Mouse (Mus musculus) thymus, postnatal 4 days (tissue): ENCODE data around the gene Fam213a.

ENCODE experiments used
- DNase-seq: peaks from one replicate; pipeline ENCODE4 v3.0.0; 2021

Fam213a gene

DNA sequence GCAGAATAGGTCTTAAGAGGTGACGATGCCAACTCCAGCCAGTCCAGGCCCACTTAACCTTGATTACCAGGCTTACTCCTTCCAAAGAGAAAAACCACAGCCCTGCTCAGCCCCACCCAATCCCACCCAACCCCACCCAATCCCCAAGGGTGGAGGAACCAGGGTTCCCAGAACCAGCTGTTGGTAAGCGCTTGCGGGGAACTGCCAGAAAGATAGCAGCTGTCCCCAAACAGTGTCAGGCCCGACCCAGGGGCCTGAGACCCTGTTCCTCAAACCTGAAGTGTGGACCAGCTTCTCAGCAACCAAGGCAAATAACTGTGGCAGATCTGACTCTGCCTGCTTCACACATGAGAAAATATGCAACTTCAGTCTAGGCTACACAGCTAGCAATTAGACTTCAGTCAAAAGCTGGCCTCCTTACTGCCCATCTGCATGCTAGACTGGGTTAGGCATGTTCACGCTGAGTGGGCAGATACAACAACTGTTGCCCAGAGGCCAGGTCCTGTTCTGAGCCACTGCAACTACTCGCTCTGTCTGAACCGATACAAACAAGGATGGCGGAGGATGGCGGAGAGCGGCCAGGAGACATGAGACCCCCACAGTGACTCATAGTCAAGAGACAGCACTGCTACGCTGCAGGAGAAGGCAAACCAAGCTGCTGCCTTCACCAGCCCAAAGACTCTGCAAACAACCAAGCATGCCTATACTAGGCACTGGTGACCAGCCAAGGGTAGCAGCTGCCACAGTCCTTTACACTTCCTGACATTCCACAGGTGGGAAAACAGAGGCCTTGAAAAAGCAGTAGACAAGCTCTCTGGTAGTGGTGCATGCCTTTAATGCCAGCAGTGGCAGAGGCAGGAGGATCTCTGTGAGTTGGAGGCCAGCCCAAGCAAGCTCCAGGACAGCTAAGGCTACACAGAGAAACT is 51.0 kb downstream of the Fam213a start:
- no peak for DNase-seq

DNA sequence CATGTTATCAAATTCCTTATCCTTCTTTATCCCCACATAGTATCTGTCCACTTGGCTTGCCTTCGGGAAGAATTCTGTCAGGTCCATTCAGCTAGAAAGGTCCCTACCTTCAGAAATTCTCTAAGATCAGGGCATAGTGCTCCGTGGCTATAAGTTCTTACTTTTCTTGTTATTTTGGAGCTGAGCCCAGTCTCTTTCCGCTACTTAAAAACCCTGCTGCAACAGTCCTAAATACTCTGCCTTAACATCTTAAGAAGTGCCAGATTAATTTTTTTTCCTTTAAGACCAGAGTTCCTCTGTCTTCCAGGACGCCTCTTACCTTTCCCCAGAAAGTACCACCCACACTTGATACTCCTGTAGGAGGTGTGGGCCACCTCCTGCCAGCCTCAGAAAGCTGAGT is 53.4 kb downstream of the Fam213a start:
- DNase-seq = no peak

DNA sequence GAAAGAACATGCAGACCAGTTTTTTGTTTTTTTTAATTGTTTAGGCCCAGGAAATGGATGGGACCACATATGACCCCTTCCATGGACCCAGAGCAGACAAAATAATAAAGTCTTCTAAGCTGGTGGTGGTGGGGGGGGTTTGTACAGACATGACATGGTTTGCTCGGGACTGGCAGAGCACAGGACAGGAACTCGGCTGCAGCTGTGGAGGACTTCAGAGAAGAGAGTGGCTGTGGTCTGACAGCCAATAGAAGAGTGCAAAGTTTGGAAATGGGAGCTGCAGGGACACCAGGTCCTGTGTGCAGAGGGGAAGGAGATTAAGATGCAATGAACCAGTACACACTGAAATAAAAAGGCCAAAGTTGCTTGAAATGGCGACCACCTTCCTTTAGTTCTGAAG is 54.0 kb downstream of the Fam213a start:
- peak; percentile 22 for DNase-seq

DNA sequence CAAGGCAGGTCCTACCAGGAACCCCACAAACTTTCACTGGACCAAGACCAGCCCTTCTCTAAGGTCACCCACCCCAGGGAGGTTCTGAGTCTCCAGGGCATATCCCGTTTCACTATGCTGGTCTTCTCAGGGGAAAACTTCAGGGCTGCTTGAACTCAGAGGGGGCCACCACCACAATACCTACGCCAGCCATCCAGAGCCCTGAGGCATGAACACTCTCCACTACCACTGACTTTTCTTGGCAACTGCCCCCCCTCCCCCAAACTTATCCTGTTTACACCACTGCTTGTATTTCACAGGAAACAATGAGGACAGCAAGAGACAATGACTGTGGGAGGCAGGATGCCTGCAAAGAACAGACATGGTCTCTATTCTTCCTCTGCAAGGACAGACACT is 54.6 kb downstream of the Fam213a start:
- peak; percentile 55 for DNase-seq

DNA sequence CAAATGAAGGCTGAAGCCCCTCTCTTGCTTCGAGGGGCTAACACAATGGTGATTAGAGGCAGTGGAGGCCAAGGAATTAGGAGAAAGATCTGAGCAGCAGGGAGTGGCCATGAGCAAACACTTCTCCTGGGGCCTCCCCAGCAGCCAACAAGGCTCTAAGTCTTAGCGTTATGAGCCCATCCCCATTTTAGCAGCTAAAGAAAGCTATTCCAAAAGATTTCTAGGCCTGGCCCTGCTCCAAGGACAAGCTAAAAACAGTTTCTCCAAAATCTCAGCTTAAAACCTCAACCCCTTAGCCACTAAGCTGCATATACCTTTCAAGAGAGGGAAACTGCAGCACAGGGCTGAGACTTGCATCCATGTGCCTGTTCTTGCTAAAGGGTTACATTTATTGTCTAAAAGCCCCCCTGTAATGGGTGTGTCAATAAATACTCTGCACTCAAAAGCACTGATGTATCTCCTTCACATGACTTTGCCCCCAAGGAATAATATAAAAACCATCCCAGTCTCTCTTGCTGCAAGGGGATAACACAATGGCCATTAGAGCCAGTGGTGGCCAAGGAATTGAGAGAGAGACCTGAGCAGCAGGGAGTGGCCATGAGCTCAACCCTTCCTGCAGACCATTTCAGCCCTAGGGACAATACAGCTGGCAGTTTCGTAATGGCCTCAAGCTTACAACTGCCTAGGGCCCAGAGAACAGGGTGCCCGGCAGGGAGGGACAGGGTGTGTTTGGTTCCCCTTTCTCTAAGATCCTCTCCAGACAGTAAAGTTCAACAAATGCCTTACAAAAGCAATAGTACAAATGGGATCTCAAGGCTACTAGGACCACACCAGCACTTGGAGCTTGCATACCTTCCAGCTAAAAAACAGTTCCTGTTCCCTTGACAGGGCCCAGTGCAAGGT is 55.3 kb downstream of the Fam213a start:
- DNase-seq = peak; percentile 16

DNA sequence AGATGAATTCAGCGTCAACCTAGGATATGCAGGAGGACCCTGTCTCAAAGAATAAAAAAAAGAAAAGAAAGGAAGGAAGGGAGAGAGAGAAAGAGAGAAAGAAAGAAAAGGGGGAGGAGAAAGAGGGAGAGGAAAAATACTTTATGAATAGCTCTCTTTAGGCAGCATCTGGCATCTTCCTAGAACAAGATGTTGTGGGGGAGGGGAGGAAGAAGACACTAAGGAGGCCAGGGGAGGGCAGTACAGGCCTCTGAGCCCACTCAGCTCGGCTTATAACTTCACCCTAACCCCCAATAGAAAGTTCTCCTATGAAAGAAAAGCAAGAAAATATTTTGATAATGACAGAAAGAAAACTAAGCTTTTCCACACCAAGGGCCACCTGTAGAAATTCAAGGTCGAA is 56.0 kb downstream of the Fam213a start:
- peak; percentile 12 for DNase-seq

DNA sequence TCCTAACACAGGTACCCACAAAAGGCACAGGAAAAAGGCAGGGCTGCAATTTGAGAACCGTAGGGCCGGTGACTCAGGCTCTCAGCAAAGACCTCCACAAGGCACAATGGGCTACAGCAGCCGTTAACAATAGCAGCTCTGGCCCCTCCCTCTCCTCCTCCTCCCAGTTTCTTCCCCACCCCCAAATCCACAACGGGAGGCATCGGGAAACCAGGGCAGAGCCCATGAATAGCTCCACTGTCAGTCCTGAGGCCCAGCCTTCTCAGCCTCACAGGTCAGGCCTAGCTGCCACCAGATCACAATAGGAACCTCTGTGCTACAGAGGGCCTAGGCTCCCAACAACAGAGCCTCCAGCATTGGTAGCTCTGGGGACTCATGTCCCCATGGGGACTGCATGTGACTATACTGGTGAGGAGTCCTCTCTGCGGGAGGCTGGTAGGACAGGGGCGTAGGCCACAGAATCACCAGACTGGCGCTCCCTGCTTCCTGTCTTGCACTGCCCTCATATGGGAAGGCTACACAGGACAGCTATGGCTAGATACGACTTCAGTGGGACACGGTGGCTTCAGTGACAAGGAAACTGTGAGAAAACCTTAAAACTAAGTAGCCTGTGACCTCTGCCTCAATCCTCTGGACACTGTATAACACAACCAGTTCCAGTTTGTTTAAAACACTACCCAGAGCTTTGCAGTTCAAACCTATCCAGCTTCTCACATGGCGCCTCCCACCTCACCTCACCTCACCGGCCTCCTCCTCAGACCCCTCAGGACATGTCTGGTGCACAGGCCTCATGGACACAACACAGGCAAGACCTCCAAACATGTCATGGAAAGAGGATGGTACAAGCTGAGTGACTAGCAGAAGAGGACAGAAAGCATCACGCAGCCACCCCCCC is 57.1 kb downstream of the Fam213a start:
- peak; percentile 47 for DNase-seq

DNA sequence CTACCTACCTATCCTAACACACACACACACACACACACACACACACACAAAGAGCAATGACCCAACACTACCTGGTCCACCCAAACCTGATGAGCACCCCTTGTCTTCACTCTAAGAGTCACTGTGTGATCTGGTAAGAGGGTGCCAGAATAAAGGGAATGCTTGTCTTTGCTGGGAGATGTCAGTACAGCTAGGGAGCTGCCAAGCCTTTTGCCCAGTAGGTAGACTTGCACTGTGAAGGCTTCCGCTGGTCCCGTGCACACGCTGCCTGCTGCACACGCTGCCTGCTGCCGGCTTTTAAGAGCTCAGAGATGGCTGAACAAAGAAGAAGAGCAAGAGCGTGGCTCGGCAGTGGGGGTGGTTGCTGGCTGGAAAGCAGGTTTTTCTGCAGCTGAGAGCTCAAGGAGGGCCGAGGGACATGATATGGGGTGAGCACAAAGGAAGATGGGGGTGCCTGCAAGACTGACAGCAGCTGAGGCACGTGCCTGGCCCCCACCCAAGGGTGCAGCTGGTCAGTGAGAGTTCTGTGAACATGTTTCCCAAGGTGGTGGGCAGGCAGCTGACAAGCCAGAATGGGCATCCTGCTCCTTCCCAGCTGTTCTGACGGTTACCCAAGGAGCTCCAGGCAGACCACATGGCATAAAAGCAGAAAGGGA is 57.9 kb downstream of the Fam213a start:
- DNase-seq = peak; percentile 74

DNA sequence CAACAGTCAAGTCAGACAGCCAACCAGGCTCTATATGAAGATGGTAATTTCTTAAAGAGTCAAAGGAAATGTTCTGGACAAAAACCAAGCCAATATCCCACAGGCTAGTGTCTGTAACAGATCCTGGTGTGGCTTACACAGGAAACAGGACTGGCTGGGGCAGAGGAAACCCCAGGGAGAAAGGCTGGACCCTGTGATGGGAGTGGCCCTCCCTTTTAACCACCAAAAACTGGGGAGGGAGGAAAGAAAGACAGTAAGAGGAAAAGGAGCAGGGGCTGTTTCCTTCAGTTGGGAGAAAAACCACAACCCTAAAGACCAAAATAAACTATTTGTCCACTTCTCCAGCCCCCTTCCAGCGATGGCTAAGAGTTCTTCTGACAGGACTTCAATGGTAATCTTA is 58.4 kb downstream of the Fam213a start:
- DNase-seq = no peak

DNA sequence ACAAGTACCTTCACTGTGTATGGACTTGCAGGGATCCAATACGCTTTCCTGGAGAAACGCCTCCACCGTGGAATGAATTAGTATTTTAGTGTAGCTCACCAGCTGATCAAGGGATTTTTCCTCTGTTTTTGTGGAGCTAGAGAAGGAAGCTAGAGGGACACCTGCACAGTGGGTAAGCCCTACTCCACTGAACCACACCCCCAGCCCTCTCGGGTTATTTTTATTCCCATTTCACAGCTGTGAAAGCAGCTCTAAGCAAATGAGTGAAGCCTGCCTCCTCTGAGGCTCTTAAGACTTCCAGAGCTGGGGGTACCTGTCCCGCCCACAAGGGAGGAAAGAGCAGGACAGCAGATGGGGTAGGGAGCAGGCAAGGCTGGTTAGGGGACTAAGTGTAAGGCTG is 60.2 kb downstream of the Fam213a start:
- no peak for DNase-seq

DNA sequence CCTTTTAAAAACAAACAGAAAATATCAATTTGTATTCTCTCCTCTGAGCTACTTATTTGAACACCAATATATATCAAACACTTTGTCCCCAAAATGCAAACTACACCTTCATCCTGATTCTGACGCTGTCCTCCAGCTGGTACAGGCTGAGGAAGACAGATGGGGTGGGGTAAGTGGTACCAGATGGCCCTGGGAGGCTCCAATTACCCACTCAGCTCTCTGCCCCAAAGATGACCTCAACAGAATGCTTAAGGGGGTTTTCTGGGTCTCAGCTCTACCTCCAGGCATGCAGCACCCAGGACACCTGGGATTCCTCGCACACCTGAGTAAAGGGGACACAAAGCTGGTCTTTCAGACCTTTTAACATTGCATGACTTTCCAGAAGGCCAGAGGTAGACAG is 60.9 kb downstream of the Fam213a start:
- no peak for DNase-seq

DNA sequence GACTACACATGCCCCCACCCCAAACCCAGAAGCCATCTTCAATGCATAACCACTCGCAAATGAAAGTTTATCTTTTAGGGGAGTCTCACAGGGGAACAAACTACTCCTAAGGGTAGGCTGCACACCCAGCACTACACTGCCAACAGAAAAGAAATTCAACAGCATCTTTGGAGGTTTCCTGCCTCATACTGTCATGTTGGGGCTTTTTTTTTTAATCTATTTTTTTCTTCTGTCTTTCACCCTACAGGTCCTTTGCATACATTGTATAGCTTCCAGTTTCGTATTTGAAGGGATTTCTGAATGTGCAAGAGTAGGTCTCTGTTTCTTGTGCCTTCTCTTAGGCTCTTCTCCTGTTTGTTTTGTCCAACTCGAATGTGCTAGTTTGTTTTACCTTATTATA is 61.3 kb downstream of the Fam213a start:
- no peak for DNase-seq

DNA sequence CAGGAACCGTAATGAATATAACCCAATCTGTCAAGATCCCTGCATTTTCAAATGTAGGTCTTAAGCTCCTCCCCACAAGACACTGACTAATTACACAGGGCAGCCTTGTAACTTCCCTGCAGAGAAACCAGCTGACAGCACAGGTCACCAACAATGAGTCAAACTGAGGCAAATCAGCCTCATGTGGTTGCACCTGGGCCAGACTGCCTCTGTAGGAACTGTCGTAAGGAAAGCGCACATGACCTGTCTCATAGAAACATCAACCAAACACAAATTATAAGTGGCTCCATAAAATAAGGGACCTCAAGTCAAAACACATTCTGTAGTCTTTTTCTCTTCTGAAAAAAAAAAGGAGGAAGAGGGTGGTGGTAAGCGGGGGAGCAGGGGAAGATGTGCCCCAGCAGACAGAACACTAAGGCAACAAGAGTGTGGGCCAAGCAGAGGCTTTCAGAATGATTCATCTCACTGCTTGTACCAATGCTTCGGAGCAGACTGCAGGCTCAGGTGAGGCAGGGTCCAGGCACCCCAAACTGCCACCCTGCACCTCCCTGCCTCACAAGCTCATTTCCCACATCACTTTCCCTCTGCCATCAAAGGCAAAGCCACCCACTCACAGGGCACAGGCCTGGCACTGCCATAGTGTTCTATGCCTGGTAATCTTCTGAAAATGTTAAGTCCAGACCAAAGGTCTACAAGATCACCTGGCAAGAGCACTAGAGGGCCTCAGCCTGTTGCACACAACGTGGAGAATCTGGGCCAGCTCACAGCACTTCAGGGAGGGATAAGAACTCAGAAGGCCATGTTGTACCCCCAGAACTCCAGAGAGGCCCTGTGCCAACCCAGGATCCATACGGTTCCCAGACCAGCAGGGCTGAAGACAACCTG is 63.6 kb downstream of the Fam213a start:
- DNase-seq = peak; percentile 36

DNA sequence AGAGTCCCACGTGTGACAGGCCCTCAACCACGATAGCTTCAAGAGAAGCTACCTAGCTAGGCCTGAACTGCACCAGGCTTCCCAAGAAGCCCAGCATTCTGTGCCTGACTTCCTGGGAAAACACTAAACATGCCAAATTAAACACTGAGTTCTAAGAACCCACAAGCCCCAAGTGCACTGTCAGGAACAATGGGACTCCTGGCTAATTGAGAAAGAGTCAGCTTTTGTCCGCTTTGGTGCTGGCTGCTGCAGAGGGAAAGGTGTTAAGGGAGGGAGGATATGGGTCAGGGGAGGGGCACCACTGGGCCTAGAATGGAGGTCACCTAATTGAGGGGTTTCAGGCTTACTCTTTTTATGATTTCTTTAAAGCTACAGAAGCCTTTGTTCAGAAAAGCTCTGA is 64.5 kb downstream of the Fam213a start:
- no peak for DNase-seq

DNA sequence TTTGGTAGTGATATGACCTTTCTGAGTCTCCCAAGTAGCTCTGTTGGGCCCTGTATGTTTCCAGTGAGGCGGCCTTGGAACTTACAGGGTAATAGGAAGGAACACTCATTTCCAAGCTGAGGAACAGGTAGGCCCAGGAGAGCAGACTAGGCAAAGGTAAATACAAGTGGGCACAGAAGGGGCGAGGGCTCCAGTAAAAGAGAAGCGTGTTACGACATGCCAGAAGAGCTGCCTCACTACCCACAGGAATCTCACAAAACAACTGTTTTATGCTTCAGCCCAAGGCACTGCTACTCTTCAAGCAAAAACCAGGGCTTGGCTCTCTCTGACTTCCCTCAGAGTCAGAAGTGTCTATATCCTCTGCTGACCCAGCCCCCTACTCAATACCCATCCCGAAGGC is 65.1 kb downstream of the Fam213a start:
- no peak for DNase-seq

DNA sequence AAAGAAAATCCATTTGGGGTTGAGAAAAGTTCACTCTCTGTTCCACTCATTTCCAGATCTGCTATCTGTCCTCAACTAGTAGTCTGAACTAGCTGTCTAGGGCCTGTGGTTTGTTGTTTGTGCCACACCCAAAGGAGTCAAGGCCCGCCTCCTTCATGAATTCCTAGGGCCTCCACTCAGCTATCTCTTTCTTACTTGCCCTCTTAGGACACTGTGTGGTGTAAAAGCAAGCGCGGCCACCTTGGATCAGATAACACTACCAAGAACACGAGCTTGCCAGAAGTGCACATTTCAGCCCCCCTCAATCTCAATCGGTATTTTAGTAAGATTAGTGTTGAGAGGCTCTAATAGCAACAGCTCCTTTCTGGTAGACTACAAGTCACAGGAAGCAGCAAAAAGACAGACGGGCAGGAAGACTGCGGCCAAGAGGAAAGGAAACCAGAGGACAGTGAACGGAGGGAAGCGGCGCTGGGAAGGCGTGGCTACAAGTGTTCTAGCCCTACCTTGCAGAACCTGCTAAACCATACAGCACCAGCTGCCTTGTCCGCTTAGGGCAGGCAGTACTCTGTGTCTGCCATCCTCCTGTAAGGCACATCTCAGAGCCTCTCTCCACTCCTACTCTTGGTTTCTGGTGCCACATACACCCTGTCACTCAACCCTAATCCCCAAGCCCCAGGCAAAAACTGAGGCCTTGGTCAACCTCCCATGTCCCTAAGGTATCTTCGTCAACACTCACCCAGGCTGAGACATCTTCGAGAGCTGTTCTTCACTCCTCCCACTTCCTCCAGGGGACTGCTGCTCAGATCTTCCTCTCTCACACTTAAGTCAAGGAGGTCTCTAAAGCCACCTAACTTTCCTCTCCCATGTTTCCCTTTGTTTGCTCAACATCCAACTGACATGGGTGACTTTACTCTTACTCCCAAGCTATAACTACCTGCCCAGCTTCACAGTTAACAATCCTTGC is 65.9 kb downstream of the Fam213a start:
- peak; percentile 71 for DNase-seq

DNA sequence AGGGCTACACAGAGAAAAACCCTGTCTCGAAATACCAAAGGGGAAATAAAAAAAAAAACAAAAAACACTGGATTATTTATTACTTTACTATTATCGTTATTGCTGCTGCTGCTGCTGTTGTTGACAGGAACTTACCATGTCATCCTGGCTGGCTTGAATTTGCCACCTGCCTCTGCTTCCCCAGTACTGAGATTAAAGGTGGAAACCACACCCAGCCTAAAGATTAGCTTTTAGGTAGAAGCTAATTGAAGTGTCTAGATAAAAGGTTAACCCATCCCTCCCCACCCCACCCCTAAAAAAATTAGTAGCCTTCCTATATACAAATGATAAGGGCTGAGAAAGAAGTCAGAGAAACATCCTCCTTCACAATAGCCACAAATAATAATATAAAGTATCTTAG is 69.8 kb downstream of the Fam213a start:
- DNase-seq = no peak
